Mouse (Mus musculus): Measurements from ENCODE around the gene Actg2. TPM values are rescaled to one million over a fixed set of nuclear protein-coding genes. Genes with fewer than 3 reads are reported as not detected.

Gene Actg2
- polyA plus RNA-seq, 1 experiment from 2014 or later = 3.6 TPM

- Histone ChIP-seq H3K36me3 (no peaks in the 10 kb centered on the region), H3K4me1 (replicated peaks) (peaks cover 20% of the 10 kb centered on the region), H3K4me2 (no peak overlapping the region), H3K27me3 (no peaks in the 10 kb centered on the region), H3K9ac (no peak overlapping the region), H3K9me3 (no peaks in the 10 kb centered on the region), H3K4me3 (no peak overlapping the region), H3K27ac (replicated peaks) (no peak overlapping the region)
- ATAC-seq (ENCODE audit: low FRiP score, low read depth) = no peak
- 39% methylated on average over 8 of the region's 8 CpGs for WGBS
Measured at GRCm38 (mm10) chr6:83509442-83509841, 26.6 kb downstream of the Actg2 start.

DNA sequence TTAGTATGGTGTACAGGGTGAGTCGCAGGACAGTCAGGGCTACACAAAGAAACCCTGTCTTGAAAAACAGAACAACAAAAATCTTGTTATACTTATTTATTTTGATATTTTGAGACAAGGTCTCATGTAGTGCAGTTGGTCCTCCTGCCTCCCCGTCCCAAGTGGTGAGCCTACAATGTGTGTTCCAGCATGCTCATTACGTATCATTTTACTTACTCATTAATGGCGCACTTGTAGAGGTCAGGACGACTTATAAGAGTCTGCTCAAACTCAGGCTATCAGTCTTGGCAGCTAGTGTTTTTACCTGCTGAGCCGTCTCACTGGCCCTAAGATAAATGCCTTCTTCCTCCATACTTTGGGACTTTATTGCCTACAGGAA lies 28.9 kb downstream of the Actg2 start:
- H3K4me2 ChIP-seq = peak overlapping the region; percentile 84
- peak overlapping the region; percentile 38 for H3K9ac ChIP-seq
- 31% methylated on average over 6 of the region's 6 CpGs for WGBS
- peaks cover 20% of the 10 kb centered on the region for H3K4me1 ChIP-seq (replicated peaks)
- no peaks in the 10 kb centered on the region for H3K36me3 ChIP-seq
- no peaks in the 10 kb centered on the region for H3K27me3 ChIP-seq
- H3K4me3 ChIP-seq = peak overlapping the region; percentile 85
- no peaks in the 10 kb centered on the region for H3K9me3 ChIP-seq
- no peak for ATAC-seq (ENCODE audit: low FRiP score, low read depth)
- peak overlapping the region; percentile 98 for H3K27ac ChIP-seq (replicated peaks)

DNA sequence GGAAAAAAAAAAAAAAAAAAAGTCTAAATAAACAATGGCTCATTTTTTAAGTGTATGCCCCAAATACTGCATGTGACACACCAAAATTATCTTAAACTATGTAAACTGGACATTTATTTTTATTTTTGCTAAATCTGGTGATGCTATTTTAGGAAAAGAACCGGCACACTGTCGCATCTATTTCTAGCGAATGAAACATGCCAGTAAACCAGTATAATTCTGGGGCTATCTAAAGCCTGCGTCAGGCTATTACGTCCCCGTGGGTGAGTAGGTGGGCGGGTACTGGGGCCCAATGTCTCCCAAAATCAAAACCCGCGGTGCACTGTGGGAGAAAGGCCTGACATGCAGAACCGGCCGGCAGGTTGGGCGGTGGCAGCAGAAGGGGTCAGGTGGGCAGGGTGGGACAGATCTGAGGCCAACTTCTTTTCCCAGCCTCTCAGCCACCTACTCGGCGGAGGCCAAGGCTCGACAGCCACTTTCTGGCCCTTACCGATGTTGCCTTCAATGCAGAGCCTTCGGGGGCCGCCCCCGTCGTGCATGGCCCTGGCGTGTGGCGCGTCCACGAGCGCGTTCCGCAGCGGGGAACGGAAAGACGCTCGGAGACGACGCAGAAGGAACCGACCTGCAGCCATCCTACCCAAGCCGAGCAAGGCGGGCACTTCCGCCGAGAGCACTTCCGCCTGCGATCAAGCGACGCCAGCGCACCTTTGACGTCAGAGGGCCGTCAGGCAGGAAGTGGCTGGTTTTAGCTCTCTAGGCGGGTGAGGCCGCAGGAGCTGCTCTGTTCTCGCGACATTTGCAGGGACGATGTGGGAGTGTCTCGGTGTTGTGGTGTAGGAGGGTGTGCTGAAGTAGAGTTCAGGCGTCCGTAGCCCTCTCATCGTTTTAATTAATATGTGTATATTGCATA lies 29.6 kb downstream of the Actg2 start, which contains the start of gene Dguok:
Gene Dguok, minus strand, starts transcription at position 712 of the 910 bp plus-strand sequence.
- no peaks in the 10 kb centered on the region for H3K27me3 ChIP-seq

DNA sequence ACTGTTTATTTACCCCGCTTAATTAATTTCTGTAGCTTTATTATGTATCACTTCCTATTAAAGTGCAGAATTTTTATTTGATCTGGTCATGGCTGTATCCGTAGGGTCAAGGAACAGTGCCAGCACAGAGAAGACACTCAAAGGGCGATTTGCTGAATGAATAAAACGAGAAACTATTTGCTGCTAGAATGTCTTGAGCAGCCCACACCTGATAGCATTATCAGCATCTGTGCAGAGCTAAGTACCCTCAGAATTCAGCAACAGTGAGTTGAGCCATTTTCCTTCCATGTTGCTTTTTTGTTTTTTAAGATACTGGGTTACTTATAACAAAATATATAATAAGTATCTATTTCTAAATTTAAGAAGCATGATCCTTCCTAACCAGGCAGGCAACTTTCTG lies 30.5 kb downstream of the Actg2 start:
- H3K36me3 ChIP-seq = no peaks in the 10 kb centered on the region
- H3K9ac ChIP-seq = peak overlapping the region; percentile 82; the same call in 1 of the 2 replicates

More for the DNA sequence above, 29.6 kb downstream of the Actg2 start, which contains the start of gene Dguok:
- WGBS = under 1% methylated on average over 54 of the region's 54 CpGs
- Histone ChIP-seq H3K9ac (peak within 1 kb of the TSS; percentile 82), H3K27ac (replicated peaks) (peak within 1 kb of the TSS; percentile 98), H3K9me3 (no peaks in the 10 kb centered on the region), H3K4me2 (peak within 1 kb of the TSS; percentile 84), H3K4me3 (peak within 1 kb of the TSS; percentile 85), H3K36me3 (no peaks in the 10 kb centered on the region), H3K4me1 (replicated peaks) (peaks cover 20% of the 10 kb centered on the region)
- ATAC-seq (ENCODE audit: low FRiP score, low read depth) = peak; percentile 99

DNA sequence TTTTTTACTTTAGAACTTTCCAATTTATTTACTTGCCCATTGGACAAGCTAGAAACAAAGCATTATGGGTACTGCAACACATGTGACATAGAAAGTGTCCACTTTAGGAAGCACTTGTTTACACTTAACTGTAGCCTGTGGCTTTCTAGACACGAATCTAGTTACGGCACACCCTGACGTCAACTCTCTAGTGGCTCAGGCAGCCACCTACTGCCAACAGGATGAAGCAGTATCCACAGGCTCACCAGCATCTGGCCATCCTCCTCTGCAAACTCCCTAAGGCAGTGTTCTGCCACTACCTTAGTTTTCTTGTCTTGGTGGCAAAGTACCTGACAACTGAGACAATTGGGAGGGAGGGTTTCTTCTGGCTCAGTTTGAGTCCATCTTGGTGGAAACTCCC lies 32.7 kb downstream of the Actg2 start:
- Histone ChIP-seq H3K4me3 (no peak overlapping the region), H3K4me1 (replicated peaks) (peaks cover 20% of the 10 kb centered on the region), H3K4me2 (no peak overlapping the region), H3K27ac (replicated peaks) (no peak overlapping the region), H3K9ac (no peak overlapping the region), H3K36me3 (no peaks in the 10 kb centered on the region), H3K27me3 (no peaks in the 10 kb centered on the region), H3K9me3 (no peaks in the 10 kb centered on the region)
- ATAC-seq (ENCODE audit: low FRiP score, low read depth) = no peak
- WGBS = 90% methylated on average over 3 of the region's 3 CpGs

More for the DNA sequence above, 30.5 kb downstream of the Actg2 start:
- WGBS = 93% methylated on average over 4 of the region's 4 CpGs
- Histone ChIP-seq H3K9me3 (no peaks in the 10 kb centered on the region), H3K27me3 (no peaks in the 10 kb centered on the region), H3K4me3 (peak overlapping the region; percentile 85), H3K4me1 (replicated peaks) (peaks cover 20% of the 10 kb centered on the region), H3K27ac (replicated peaks) (no peak overlapping the region), H3K4me2 (peak overlapping the region; percentile 84)
- no peak for ATAC-seq (ENCODE audit: low FRiP score, low read depth)

GRCm38 (mm10) chr6:83502656-83503055 lies 33.4 kb downstream of the Actg2 start:
- Histone ChIP-seq H3K4me1 (replicated peaks) (peaks cover 20% of the 10 kb centered on the region), H3K9ac (no peak overlapping the region), H3K4me2 (no peak overlapping the region), H3K27ac (replicated peaks) (no peak overlapping the region), H3K36me3 (no peaks in the 10 kb centered on the region), H3K27me3 (no peaks in the 10 kb centered on the region), H3K4me3 (no peak overlapping the region), H3K9me3 (no peaks in the 10 kb centered on the region)
- 92% methylated on average over 3 of the region's 3 CpGs for WGBS
- no peak for ATAC-seq (ENCODE audit: low FRiP score, low read depth)

GRCm38 (mm10) chr6:83501524-83502310 lies 34.3 kb downstream of the Actg2 start:
- no peak for ATAC-seq (ENCODE audit: low FRiP score, low read depth)
- no peak overlapping the region for H3K27ac ChIP-seq (replicated peaks)
- no peaks in the 10 kb centered on the region for H3K27me3 ChIP-seq
- H3K9ac ChIP-seq = no peak overlapping the region
- WGBS = 66% methylated on average over 9 of the region's 9 CpGs
- no peaks in the 10 kb centered on the region for H3K9me3 ChIP-seq
- H3K36me3 ChIP-seq = no peaks in the 10 kb centered on the region
- no peak overlapping the region for H3K4me3 ChIP-seq
- H3K4me1 ChIP-seq (replicated peaks) = peaks cover 22% of the 10 kb centered on the region
- no peak overlapping the region for H3K4me2 ChIP-seq

GRCm38 (mm10) chr6:83500462-83500861 lies 35.6 kb downstream of the Actg2 start:
- Histone ChIP-seq H3K4me3 (no peak overlapping the region), H3K27ac (replicated peaks) (no peak overlapping the region), H3K9ac (no peak overlapping the region), H3K27me3 (no peaks in the 10 kb centered on the region), H3K9me3 (no peaks in the 10 kb centered on the region), H3K4me2 (no peak overlapping the region), H3K36me3 (0 out of 2 replicates have a peak, but pooled peaks cover 2% of the 10 kb centered on the region), H3K4me1 (replicated peaks) (peaks cover 18% of the 10 kb centered on the region; the same call in 1 of the 2 replicates)
- WGBS = 68% methylated on average over 3 of the region's 3 CpGs
- no peak for ATAC-seq (ENCODE audit: low FRiP score, low read depth)

DNA sequence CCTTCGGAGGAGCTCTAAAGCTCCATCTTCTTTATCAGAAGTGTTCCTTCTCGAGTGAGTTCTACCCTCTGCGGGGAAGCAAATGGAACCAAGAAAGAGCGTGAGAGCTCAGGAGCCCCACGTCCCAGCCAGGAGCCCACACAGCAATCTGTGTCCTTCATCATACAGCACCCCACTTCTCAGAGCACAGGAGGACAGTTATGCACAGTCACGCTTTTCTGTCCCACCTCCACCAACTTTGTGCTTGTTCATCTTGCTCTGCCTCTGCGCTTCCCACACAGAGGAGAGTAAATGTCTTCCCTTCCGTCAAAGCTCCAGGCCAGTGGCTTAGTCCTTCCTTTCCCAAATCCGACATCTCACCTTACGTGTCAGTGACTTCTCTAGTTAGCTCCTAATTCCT lies 37.0 kb downstream of the Actg2 start:
- ATAC-seq (ENCODE audit: low FRiP score, low read depth) = no peak
- Histone ChIP-seq H3K9ac (no peak overlapping the region), H3K4me3 (no peak overlapping the region), H3K4me2 (no peak overlapping the region), H3K36me3 (peaks cover 5% of the 10 kb centered on the region), H3K9me3 (no peaks in the 10 kb centered on the region), H3K4me1 (replicated peaks) (0 out of 2 replicates have a peak, but pooled peaks cover 10% of the 10 kb centered on the region), H3K27ac (replicated peaks) (no peak overlapping the region), H3K27me3 (no peaks in the 10 kb centered on the region)
- 95% methylated on average over 10 of the region's 10 CpGs for WGBS

DNA sequence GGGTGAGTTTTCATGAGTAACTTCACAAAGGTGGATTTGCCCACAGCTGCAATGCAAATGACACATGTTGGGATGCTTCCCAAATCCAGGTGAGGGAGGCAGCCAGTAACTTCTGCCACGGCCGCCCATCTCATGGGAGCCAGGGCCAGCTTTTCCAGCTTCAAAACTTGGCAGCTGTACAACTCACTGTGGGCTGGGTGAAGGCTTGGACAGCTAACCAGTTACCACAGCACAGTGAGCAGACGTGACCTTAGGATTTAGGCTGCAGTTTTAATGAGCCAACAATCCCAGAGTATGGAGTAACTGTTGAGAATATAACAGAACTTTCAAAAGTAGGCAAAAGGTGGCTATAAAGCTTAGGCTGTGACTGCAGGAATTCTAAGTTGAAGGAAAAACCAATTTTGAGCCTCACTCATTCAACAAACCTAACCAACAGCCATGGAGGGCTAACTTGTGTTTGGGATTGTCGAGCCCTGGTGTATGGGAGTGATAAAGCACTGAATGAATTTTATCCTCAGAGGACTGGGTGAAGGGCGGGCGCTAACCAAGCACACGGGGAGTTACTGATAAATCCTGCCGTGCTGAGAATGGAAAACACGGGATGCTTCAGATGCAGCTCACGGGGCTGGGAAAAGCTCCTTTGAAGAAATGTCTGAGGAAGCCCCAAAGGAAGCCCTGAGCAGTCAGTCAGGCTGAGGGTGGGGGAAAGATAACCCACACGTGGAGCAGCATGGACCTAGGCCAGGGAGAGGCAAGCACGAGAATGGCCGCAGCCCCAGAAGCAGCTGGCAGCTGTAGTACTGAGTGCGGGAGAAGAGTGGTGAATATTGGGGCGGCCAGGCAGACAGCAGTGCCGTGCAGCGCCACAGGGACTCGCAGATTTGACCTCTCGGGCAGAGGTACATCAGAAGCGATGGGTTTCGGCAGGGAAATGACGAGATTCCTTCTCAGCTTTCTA lies 39.0 kb downstream of the Actg2 start:
- H3K4me1 ChIP-seq (replicated peaks) = 0 out of 2 replicates have a peak, but pooled peaks cover 10% of the 10 kb centered on the region
- ATAC-seq (ENCODE audit: low FRiP score, low read depth) = no peak
- H3K9me3 ChIP-seq = no peaks in the 10 kb centered on the region
- H3K9ac ChIP-seq = no peak overlapping the region
- H3K36me3 ChIP-seq = peaks cover 11% of the 10 kb centered on the region
- H3K27ac ChIP-seq (replicated peaks) = no peak overlapping the region
- H3K4me3 ChIP-seq = no peak overlapping the region
- WGBS = 82% methylated on average over 22 of the region's 22 CpGs
- no peaks in the 10 kb centered on the region for H3K27me3 ChIP-seq
- H3K4me2 ChIP-seq = no peak overlapping the region

All from hindbrain, embryonic 15.5 days (tissue).